Mouse (Mus musculus) heart, embryonic 13.5 days (tissue): ENCODE results near the gene Dgki. TPM values are rescaled to one million over a fixed set of nuclear protein-coding genes. Genes with fewer than 3 reads are reported as not detected.
"Not testable (repeated sequence)": the region's sequence is repeated elsewhere in the genome, so short reads cannot be mapped to it uniquely, and the experiment has no call there.

Source experiments
- ATAC-seq: fragments of 200-750 bp; cut with Nextera tagmentation; 2 replicates; pipeline ENCODE4 v1.8.0; 2017; ENCODE audit warnings: moderate TSS enrichment; ENCODE audit not compliant: insufficient number of reproducible peaks, low FRiP score, low TSS enrichment; ENCODE audit errors: extremely low read depth
- H3K27ac ChIP-seq: fragments of 300-500 bp; sonication (generic); replicated peaks from 2 replicates; pipeline ENCODE4 v1.5.1; 2015; ENCODE audit warnings: moderate library complexity, mild to moderate bottlenecking, inconsistent platforms
- H3K27me3 ChIP-seq: fragments of 300-500 bp; sonication (generic); replicated peaks from 2 replicates; pipeline ENCODE4 v1.6.1; 2015; ENCODE audit warnings: mild to moderate bottlenecking, inconsistent platforms
- H3K36me3 ChIP-seq: fragments of 300-500 bp; sonication (generic); 2 replicates; pipeline ENCODE4 v1.6.1; 2015; ENCODE audit warnings: mild to moderate bottlenecking, inconsistent platforms
- H3K4me1 ChIP-seq: fragments of 300-500 bp; sonication (generic); 2 replicates; pipeline ENCODE4 v1.6.1; 2015; ENCODE audit warnings: inconsistent platforms
- H3K4me2 ChIP-seq: fragments of 300-500 bp; sonication (generic); 2 replicates; pipeline ENCODE4 v1.6.1; 2015; ENCODE audit warnings: inconsistent platforms, mild to moderate bottlenecking, moderate library complexity
- H3K4me3 ChIP-seq: fragments of 300-500 bp; sonication (generic); 2 replicates; pipeline ENCODE4 v1.5.1; 2015; ENCODE audit warnings: moderate library complexity, mild to moderate bottlenecking, inconsistent platforms
- H3K9ac ChIP-seq: fragments of 300-500 bp; sonication (generic); 2 replicates; pipeline ENCODE4 v1.6.1; 2015; ENCODE audit warnings: inconsistent platforms, mild to moderate bottlenecking, moderate library complexity
- H3K9me3 ChIP-seq: fragments of 300-500 bp; sonication (generic); 2 replicates; pipeline ENCODE4 v1.6.1; 2016; ENCODE audit warnings: inconsistent platforms
- WGBS: fragments of 180-500 bp; shearing (Covaris S2); methylation state at CpG from one replicate; pipeline ENCODE4 v1.1.7; 2015; ENCODE audit warnings: mixed read lengths; 5-methylcytosine and 5-hydroxymethylcytosine counted together
- polyA plus RNA-seq: library from polyadenylated mRNA; unstranded; fragments of >200 nt; fragmentation: Nextera tagmentation; extraction: Ambion mirVana; gene quantifications from 2 replicates; pipeline ENCODE4 v1.2.1, GENCODE M21; 2015

The Dgki gene
- polyA plus RNA-seq, 1 experiment from 2014 or later, result 0.63 TPM

GRCm38 (mm10) chr6:37142991-37143866 lies 156.8 kb downstream of the Dgki start:
- peaks cover 24% of the 10 kb centered on the region for H3K4me1 ChIP-seq
- WGBS, result 63% methylated on average over 11 of the region's 11 CpGs

DNA sequence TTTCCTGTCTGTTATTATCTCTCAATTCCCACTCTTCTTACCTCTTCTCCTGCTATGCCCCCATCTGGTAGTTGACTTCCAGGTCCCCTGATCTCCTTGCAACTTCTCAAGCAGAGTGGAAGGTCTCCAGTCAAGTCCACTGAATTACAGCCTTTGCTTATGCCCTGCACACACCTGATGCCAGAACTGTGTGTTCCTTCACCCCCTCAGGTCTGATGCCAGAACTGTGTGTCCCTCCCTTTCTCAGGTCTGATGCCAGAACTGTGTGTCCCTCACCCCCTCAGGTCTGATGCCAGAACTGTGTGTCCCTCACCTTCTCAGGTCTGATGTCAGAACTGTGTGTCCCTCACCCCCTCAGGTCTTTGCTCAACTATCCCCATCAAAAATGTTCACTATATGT lies 161.2 kb downstream of the Dgki start:
- H3K4me2 ChIP-seq, result no peak overlapping the region
- H3K4me1 ChIP-seq, result peaks cover 14% of the 10 kb centered on the region
- no peaks in the 10 kb centered on the region for H3K36me3 ChIP-seq
- H3K9me3 ChIP-seq, result no peaks in the 10 kb centered on the region
- no peak overlapping the region for H3K4me3 ChIP-seq
- H3K9ac ChIP-seq, result no peak overlapping the region
- H3K27ac ChIP-seq, result no peak overlapping the region
- H3K27me3 ChIP-seq, result no peaks in the 10 kb centered on the region
- no peak for ATAC-seq

More at GRCm38 (mm10) chr6:37142991-37143866, 156.8 kb downstream of the Dgki start:
- Histone ChIP-seq H3K27me3 (no peaks in the 10 kb centered on the region), H3K27ac (peak overlapping the region; percentile 75), H3K9ac (no peak overlapping the region), H3K4me2 (peak overlapping the region; percentile 35), H3K4me3 (no peak overlapping the region), H3K9me3 (no peaks in the 10 kb centered on the region), H3K36me3 (no peaks in the 10 kb centered on the region)
- no peak; the same call in 1 of the 2 replicates for ATAC-seq

GRCm38 (mm10) chr6:37131257-37131656 lies 168.7 kb downstream of the Dgki start:
- Histone ChIP-seq H3K27ac (no peak overlapping the region), H3K27me3 (no peaks in the 10 kb centered on the region), H3K4me2 (no peak overlapping the region), H3K9me3 (no peaks in the 10 kb centered on the region), H3K36me3 (no peaks in the 10 kb centered on the region), H3K9ac (no peak overlapping the region), H3K4me1 (no peaks in the 10 kb centered on the region), H3K4me3 (no peak overlapping the region)
- ATAC-seq, result no peak
- 74% methylated on average over 4 of the region's 4 CpGs for WGBS

- WGBS, result 80% methylated on average over 19 of the region's 19 CpGs
- Histone ChIP-seq H3K4me3 (no peak overlapping the region), H3K9ac (no peak overlapping the region), H3K36me3 (no peaks in the 10 kb centered on the region), H3K27me3 (no peaks in the 10 kb centered on the region), H3K27ac (no peak overlapping the region), H3K9me3 (peaks cover 4% of the 10 kb centered on the region; the same call in 1 of the 2 replicates), H3K4me1 (no peaks in the 10 kb centered on the region), H3K4me2 (no peak overlapping the region)
- ATAC-seq, result no peak
Observed at GRCm38 (mm10) chr6:37120417-37121154, 179.4 kb downstream of the Dgki start.

DNA sequence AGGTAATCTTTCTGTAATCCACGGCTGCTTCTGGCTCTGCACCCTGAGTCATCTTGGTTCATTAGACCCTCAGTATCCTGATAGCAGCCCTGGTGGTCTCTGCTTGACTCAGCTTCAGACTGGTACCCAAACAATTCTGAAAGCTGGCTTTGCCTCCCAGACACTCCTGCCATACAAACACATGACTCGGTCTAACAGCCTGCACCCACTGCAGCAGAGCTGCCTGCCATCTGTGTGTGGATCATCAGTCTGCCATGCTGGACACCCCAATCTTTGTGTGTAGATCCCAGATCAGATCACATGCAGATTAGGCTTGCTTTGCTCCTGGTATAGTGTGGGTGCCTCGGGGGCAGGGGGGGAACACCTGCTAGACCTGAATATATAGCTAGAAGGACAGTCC lies 180.8 kb downstream of the Dgki start:
- Histone ChIP-seq H3K27me3 (no peaks in the 10 kb centered on the region), H3K9ac (no peak overlapping the region), H3K4me2 (no peak overlapping the region), H3K4me3 (no peak overlapping the region), H3K27ac (no peak overlapping the region), H3K36me3 (no peaks in the 10 kb centered on the region), H3K9me3 (peaks cover 4% of the 10 kb centered on the region; the same call in 1 of the 2 replicates), H3K4me1 (no peaks in the 10 kb centered on the region)
- 62% methylated on average over 3 of the region's 3 CpGs for WGBS
- no peak for ATAC-seq

DNA sequence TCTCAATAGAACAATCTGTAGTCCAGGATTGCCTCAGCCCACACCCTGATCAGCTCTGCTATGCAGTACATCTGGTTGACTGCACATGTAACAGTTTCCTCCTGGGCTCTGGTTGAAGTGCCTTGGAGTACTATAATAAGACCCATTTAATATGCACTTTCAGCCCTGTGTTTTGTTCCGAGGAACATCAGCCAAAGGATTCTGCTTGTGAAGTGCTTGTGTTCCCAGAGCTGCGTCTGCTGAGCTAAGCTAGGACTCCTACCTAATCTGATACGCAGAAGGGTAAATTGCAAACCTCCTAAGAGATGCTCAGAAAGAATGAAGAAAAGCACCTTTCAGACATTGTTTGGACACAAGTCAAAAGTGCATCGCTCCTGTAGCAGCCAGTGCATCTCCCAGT lies 186.9 kb downstream of the Dgki start:
- WGBS, result 83% methylated on average over 4 of the region's 4 CpGs
- ATAC-seq, result no peak

DNA sequence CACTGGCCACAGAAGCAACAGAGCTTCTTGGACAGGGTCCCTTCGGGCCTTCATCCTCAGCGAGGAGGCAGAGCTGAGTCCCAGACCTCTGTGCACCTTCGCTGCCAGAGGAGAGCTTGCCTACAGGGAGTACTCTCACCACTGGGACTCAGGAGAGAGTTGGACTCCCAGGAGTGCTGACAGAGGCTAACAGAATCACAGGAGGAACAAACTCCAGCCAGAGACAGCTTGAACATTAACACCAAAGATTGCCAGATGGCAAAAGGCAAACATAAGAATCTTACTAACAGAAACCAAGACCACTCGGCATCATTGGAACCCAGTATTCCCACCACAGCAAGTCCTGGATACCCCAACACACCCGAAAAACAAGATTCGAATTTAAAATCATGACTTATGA lies 193.7 kb downstream of the Dgki start:
- ATAC-seq, H3K4me1 ChIP-seq, H3K9me3 ChIP-seq, H3K4me2 ChIP-seq, H3K4me3 ChIP-seq, H3K9ac ChIP-seq, H3K27ac ChIP-seq, H3K36me3 ChIP-seq, H3K27me3 ChIP-seq: not testable (repeated sequence)
- WGBS, result 83% methylated on average over 6 of the region's 6 CpGs

More for the DNA sequence above, 186.9 kb downstream of the Dgki start:
- no peaks in the 10 kb centered on the region for H3K9me3 ChIP-seq
- H3K27me3 ChIP-seq, result no peaks in the 10 kb centered on the region
- H3K4me1 ChIP-seq, result no peaks in the 10 kb centered on the region
- H3K4me2 ChIP-seq, result no peak overlapping the region
- H3K4me3 ChIP-seq, result no peak overlapping the region
- H3K9ac ChIP-seq, result no peak overlapping the region
- H3K36me3 ChIP-seq, result no peaks in the 10 kb centered on the region
- no peak overlapping the region for H3K27ac ChIP-seq

GRCm38 (mm10) chr6:37100413-37100812 lies 199.6 kb downstream of the Dgki start:
- Histone ChIP-seq H3K4me2 (no peak overlapping the region), H3K9me3 (no peaks in the 10 kb centered on the region), H3K27me3 (no peaks in the 10 kb centered on the region), H3K9ac (no peak overlapping the region), H3K4me1 (0 out of 2 replicates have a peak, but pooled peaks cover 12% of the 10 kb centered on the region), H3K4me3 (no peak overlapping the region), H3K27ac (no peak overlapping the region), H3K36me3 (no peaks in the 10 kb centered on the region)
- ATAC-seq, result no peak
- 54% methylated on average over 5 of the region's 5 CpGs for WGBS

- Histone ChIP-seq H3K9ac (peak overlapping the region; percentile 73), H3K27me3 (no peaks in the 10 kb centered on the region), H3K27ac (peak overlapping the region; percentile 85), H3K4me2 (peak overlapping the region; percentile 68), H3K9me3 (no peaks in the 10 kb centered on the region), H3K36me3 (no peaks in the 10 kb centered on the region), H3K4me3 (peak overlapping the region; percentile 39), H3K4me1 (0 out of 2 replicates have a peak, but pooled peaks cover 12% of the 10 kb centered on the region)
- WGBS, result 44% methylated on average over 18 of the region's 18 CpGs
- no peak for ATAC-seq
Observed at GRCm38 (mm10) chr6:37097356-37098155, 202.4 kb downstream of the Dgki start.

- Histone ChIP-seq H3K9me3 (no peaks in the 10 kb centered on the region), H3K27me3 (no peaks in the 10 kb centered on the region), H3K9ac (peak overlapping the region; percentile 73), H3K36me3 (no peaks in the 10 kb centered on the region), H3K27ac (peak overlapping the region; percentile 85), H3K4me3 (peak overlapping the region; percentile 39), H3K4me2 (peak overlapping the region; percentile 68), H3K4me1 (0 out of 2 replicates have a peak, but pooled peaks cover 12% of the 10 kb centered on the region)
- WGBS, result 22% methylated on average over 12 of the region's 12 CpGs
- no peak for ATAC-seq
Observed at GRCm38 (mm10) chr6:37096840-37097305, 203.1 kb downstream of the Dgki start.
